ENCODE assay signal across 8 mouse cellular contexts in the genomic region with DNA sequence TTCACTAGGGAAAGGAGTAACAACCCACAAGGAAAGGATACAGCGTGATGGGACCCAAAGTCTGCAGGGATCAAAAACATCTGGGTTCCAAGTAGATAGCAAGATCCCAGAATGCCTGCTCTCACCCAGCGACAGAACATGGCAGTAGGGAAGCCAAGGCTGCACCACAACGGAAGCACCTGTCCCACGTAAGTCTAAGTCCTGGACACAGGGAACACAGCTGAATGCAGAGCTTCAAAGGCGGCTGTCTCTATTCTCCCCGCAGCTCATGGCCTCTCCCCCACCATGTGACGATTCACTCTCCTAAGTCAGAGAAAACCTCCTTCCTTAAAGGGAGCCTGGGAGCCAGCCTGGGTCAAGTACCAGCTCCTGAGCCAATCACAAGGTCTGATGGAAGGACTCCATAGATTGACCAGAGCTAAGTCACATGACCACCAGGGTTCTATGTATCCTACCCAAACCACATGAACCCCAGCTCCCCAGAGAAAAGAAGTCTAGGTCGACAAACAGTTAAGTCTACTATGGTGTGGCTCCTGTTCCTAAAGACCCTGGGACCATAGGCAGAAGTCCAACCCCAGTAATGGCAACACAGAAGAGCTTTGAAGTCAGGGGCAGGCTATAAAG. TPM values are rescaled to one million over a fixed set of nuclear protein-coding genes. Genes with fewer than 3 reads are reported as not detected.
A peak's percentile ranks its signal among the peaks of the same experiment; 100 is the strongest.
DNase-seq lines count a peak whose midpoint lies in the region; ATAC-seq lines count a peak whose summit lies in the region.

No protein-coding gene starts in this region.

- DNase-seq in cerebellum, adult 11-12 months: peak; percentile 28
- no peak for DNase-seq in cerebellum, postnatal 10 days
- no peak for DNase-seq in lung, postnatal 25 days (ENCODE audit: low spot score)

- H3K9ac ChIP-seq in hindbrain, embryonic 13.5 days: no peak overlapping the region
- H3K9ac ChIP-seq in hindbrain, embryonic 12.5 days: no peak overlapping the region
- no peak overlapping the region for H3K9ac ChIP-seq in lung, embryonic 16.5 days (ENCODE audit: low read length)
- H3K9ac ChIP-seq in stomach, embryonic 14.5 days (replicated peaks; ENCODE audit: low read depth, low read length): no peak overlapping the region

- 0 out of 2 replicates have a peak overlapping the region, but pooled peaks have one; percentile 13 for H3K27ac ChIP-seq in hindbrain, embryonic 13.5 days
- no peak overlapping the region for H3K27ac ChIP-seq in hindbrain, embryonic 12.5 days
- no peak overlapping the region for H3K27ac ChIP-seq in lung, embryonic 16.5 days (ENCODE audit: low read length)
- H3K27ac ChIP-seq in stomach, embryonic 14.5 days (ENCODE audit: low read length): 0 out of 2 replicates have a peak overlapping the region, but pooled peaks have one; percentile 10

- H3K9me3 ChIP-seq in hindbrain, embryonic 13.5 days: peaks cover 5% of the 10 kb centered on the region; the same call in 1 of the 2 replicates
- no peaks in the 10 kb centered on the region for H3K9me3 ChIP-seq in hindbrain, embryonic 12.5 days (replicated peaks)
- H3K9me3 ChIP-seq in lung, embryonic 16.5 days (ENCODE audit: control insufficient read depth, low read length): peaks cover 6% of the 10 kb centered on the region; the same call in 1 of the 2 replicates
- peaks cover 6% of the 10 kb centered on the region; the same call in 1 of the 2 replicates for H3K9me3 ChIP-seq in stomach, embryonic 14.5 days (ENCODE audit: control insufficient read depth, low read depth, low read length)

- 0 out of 2 replicates have a peak, but pooled peaks cover 5% of the 10 kb centered on the region for H3K27me3 ChIP-seq in hindbrain, embryonic 13.5 days
- no peaks in the 10 kb centered on the region for H3K27me3 ChIP-seq in hindbrain, embryonic 12.5 days
- H3K27me3 ChIP-seq in lung, embryonic 16.5 days (ENCODE audit: control insufficient read depth, insufficient read depth, low read depth, low read length): no peaks in the 10 kb centered on the region
- no peaks in the 10 kb centered on the region for H3K27me3 ChIP-seq in stomach, embryonic 14.5 days (ENCODE audit: control insufficient read depth, insufficient read depth, low read length)

- 0 out of 2 replicates have a peak, but pooled peaks cover 4% of the 10 kb centered on the region for H3K4me1 ChIP-seq in hindbrain, embryonic 13.5 days (replicated peaks)
- H3K4me1 ChIP-seq in hindbrain, embryonic 12.5 days: peaks cover 11% of the 10 kb centered on the region
- H3K4me1 ChIP-seq in lung, embryonic 16.5 days (replicated peaks; ENCODE audit: control insufficient read depth, insufficient read depth, low read length): peaks cover 15% of the 10 kb centered on the region
- H3K4me1 ChIP-seq in stomach, embryonic 14.5 days (ENCODE audit: control insufficient read depth, insufficient read depth, low read length): 0 out of 2 replicates have a peak, but pooled peaks cover 11% of the 10 kb centered on the region

- 83% methylated on average over 8 of the region's 8 CpGs for WGBS in hindbrain, embryonic 13.5 days
- 81% methylated on average over 8 of the region's 8 CpGs for WGBS in hindbrain, embryonic 12.5 days
- WGBS in lung, embryonic 16.5 days: 79% methylated on average over 8 of the region's 8 CpGs
- WGBS in stomach, embryonic 14.5 days: 81% methylated on average over 8 of the region's 8 CpGs

- no peaks in the 10 kb centered on the region for H3K36me3 ChIP-seq in hindbrain, embryonic 13.5 days
- no peaks in the 10 kb centered on the region for H3K36me3 ChIP-seq in hindbrain, embryonic 12.5 days
- H3K36me3 ChIP-seq in lung, embryonic 16.5 days (ENCODE audit: control insufficient read depth, insufficient read depth, low read length): no peaks in the 10 kb centered on the region
- no peaks in the 10 kb centered on the region for H3K36me3 ChIP-seq in stomach, embryonic 14.5 days (ENCODE audit: control insufficient read depth, insufficient read depth, low read length)

- 0 out of 2 replicates have a peak, but pooled peaks have one; percentile 9 for ATAC-seq in hindbrain, embryonic 13.5 days (ENCODE audit: low FRiP score)
- no peak for ATAC-seq in hindbrain, embryonic 12.5 days (ENCODE audit: low FRiP score)
- peak; percentile 10; the same call in 1 of the 2 replicates for ATAC-seq in lung, embryonic 16.5 days (ENCODE audit: low read depth)
- no peak for ATAC-seq in stomach, embryonic 14.5 days (ENCODE audit: insufficient number of reproducible peaks, insufficient read depth, low FRiP score, low read depth)
- ATAC-seq in granulocyte monocyte progenitor cell, adult 5-6 weeks (replicated peaks; ENCODE audit: poor library complexity, severe bottlenecking): no peak

- H3K4me2 ChIP-seq in hindbrain, embryonic 13.5 days: no peak overlapping the region
- no peak overlapping the region for H3K4me2 ChIP-seq in hindbrain, embryonic 12.5 days (replicated peaks)
- H3K4me2 ChIP-seq in lung, embryonic 16.5 days (ENCODE audit: low read depth, low read length): no peak overlapping the region
- H3K4me2 ChIP-seq in stomach, embryonic 14.5 days (replicated peaks; ENCODE audit: low read depth, low read length): no peak overlapping the region

- H3K4me3 ChIP-seq in hindbrain, embryonic 13.5 days: no peak overlapping the region
- H3K4me3 ChIP-seq in hindbrain, embryonic 12.5 days: no peak overlapping the region
- no peak overlapping the region for H3K4me3 ChIP-seq in lung, embryonic 16.5 days (ENCODE audit: low read length)
- no peak overlapping the region for H3K4me3 ChIP-seq in stomach, embryonic 14.5 days (ENCODE audit: low read depth, low read length)

RNA-seq across cellular contexts. Expression of gene Tec, which starts 11.9 kb away (rescaled TPM):
- 7.0 and 9.8 TPM in 2 replicates for polyA plus RNA-seq in hindbrain, embryonic 13.5 days (2015; fragmentation: Nextera tagmentation; extraction: Ambion mirVana)
- 6.5 and 7.8 TPM in 2 replicates for polyA plus RNA-seq in hindbrain, embryonic 12.5 days (2016; fragmentation: Nextera tagmentation; extraction: Ambion mirVana)
- 4.0 and 4.1 TPM in 2 replicates for polyA plus RNA-seq in lung, embryonic 16.5 days (2015; fragmentation: Nextera tagmentation; extraction: Ambion mirVana)
- 5.2 and 7.7 TPM in 2 replicates for polyA plus RNA-seq in stomach, embryonic 14.5 days (2014; fragmentation: Nextera tagmentation; extraction: Ambion mirVana)
- 36.0 and 42.9 TPM in 2 replicates for total RNA-seq in granulocyte monocyte progenitor cell, adult 5-6 weeks (2014; fragmentation: Nextera tagmentation)
- total RNA-seq in granulocyte monocyte progenitor cell, adult 5-6 weeks (2017): 33.9 and 39.8 TPM in 2 replicates

RNA-seq across cellular contexts. Expression of gene Slain2, which starts 57.7 kb away (rescaled TPM):
- 15.7 and 17.4 TPM in 2 replicates for polyA plus RNA-seq in hindbrain, embryonic 13.5 days (2015; fragmentation: Nextera tagmentation; extraction: Ambion mirVana)
- 27.7 and 30.9 TPM in 2 replicates for polyA plus RNA-seq in hindbrain, embryonic 12.5 days (2016; fragmentation: Nextera tagmentation; extraction: Ambion mirVana)
- 12.3 and 12.4 TPM in 2 replicates for polyA plus RNA-seq in lung, embryonic 16.5 days (2015; fragmentation: Nextera tagmentation; extraction: Ambion mirVana)
- polyA plus RNA-seq in stomach, embryonic 14.5 days (2014; fragmentation: Nextera tagmentation; extraction: Ambion mirVana): 22.6 and 26.0 TPM in 2 replicates
- total RNA-seq in granulocyte monocyte progenitor cell, adult 5-6 weeks (2014; fragmentation: Nextera tagmentation): 44.5 and 60.4 TPM in 2 replicates
- total RNA-seq in granulocyte monocyte progenitor cell, adult 5-6 weeks (2017): 58.3 and 70.7 TPM in 2 replicates

Comparison
In these comparisons a context has a peak if more than half of its experiments do, and no peak if none do; other contexts are left out.
1. ATAC-seq: peak in hindbrain, embryonic 13.5 days (single experiment) and lung, embryonic 16.5 days (single experiment); none in hindbrain, embryonic 12.5 days (single experiment), stomach, embryonic 14.5 days (single experiment) and granulocyte monocyte progenitor cell, adult 5-6 weeks (single experiment).
2. H3K27ac ChIP-seq: peak in hindbrain, embryonic 13.5 days (single experiment) and stomach, embryonic 14.5 days (single experiment); none in hindbrain, embryonic 12.5 days (single experiment) and lung, embryonic 16.5 days (single experiment).